Mouse (Mus musculus) forebrain, embryonic 15.5 days (tissue): ENCODE measurements around the gene Hykk. TPM values are rescaled to one million over a fixed set of nuclear protein-coding genes. Genes with fewer than 3 reads are reported as not detected.

Experiments
- ATAC-seq: fragments of 200-750 bp; cut with Nextera tagmentation; replicated peaks from 2 replicates; pipeline ENCODE4 v1.8.0; 2017; ENCODE audit warnings: mild to moderate bottlenecking, moderate TSS enrichment, moderate library complexity
- H3K27ac ChIP-seq: fragments of 300-500 bp; sonication (generic); replicated peaks from 2 replicates; pipeline ENCODE4 v1.5.1; 2015; ENCODE audit warnings: mild to moderate bottlenecking, inconsistent platforms
- H3K27me3 ChIP-seq: fragments of 300-500 bp; sonication (generic); 2 replicates; pipeline ENCODE4 v1.6.1; 2015; ENCODE audit warnings: inconsistent platforms
- H3K36me3 ChIP-seq: fragments of 300-500 bp; sonication (generic); 2 replicates; pipeline ENCODE4 v1.6.1; 2015; ENCODE audit warnings: mild to moderate bottlenecking, inconsistent platforms
- H3K4me1 ChIP-seq: fragments of 300-500 bp; sonication (generic); 2 replicates; pipeline ENCODE4 v1.6.1; 2015; ENCODE audit warnings: inconsistent platforms
- H3K4me2 ChIP-seq: fragments of 300-500 bp; sonication (generic); replicated peaks from 2 replicates; pipeline ENCODE4 v1.6.1; 2015; ENCODE audit warnings: mild to moderate bottlenecking, inconsistent platforms
- H3K4me3 ChIP-seq: fragments of 300-500 bp; sonication (generic); 2 replicates; pipeline ENCODE4 v1.5.1; 2015; ENCODE audit warnings: mild to moderate bottlenecking, inconsistent platforms
- H3K9ac ChIP-seq: fragments of 300-500 bp; sonication (generic); replicated peaks from 2 replicates; pipeline ENCODE4 v1.6.1; 2015; ENCODE audit warnings: mild to moderate bottlenecking, inconsistent platforms
- H3K9me3 ChIP-seq: fragments of 300-500 bp; sonication (generic); 2 replicates; pipeline ENCODE4 v1.6.1; 2016; ENCODE audit warnings: inconsistent platforms
- WGBS: fragments of 180-500 bp; shearing (Covaris S2); methylation state at CpG from one replicate; pipeline ENCODE4 v1.1.7; 2015; ENCODE audit warnings: mixed read lengths; 5-methylcytosine and 5-hydroxymethylcytosine counted together
- polyA plus RNA-seq: library from polyadenylated mRNA; unstranded; fragments of >200 nt; fragmentation: Nextera tagmentation; extraction: Ambion mirVana; gene quantifications from 2 replicates; pipeline ENCODE4 v1.2.1, GENCODE M21; 2015

Gene Hykk
- polyA plus RNA-seq, 1 experiment from 2014 or later = 1.6 TPM

DNA sequence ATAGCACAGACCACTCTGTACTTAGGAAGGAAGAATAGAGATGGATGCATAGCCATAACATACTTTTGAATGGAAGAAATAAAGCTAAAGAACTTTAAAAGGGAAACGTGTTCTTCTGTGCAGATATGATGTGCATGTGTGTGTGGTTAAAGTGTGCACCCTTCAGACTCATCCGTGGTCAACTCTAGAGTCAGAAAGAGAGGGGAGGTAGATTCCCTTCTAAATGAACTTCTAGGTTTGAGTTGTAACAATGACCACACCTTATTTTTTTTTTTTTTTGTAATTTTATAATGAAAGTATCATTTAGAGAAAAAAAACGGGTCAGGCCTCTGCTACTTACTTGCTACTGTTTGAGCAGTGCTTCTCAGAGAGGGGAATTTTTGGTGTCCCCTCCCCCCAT, 73.3 kb downstream of the Hykk start:
- 82% methylated on average over 3 of the region's 3 CpGs for WGBS
- Histone ChIP-seq H3K4me2 (no peak overlapping the region), H3K36me3 (no peaks in the 10 kb centered on the region), H3K27ac (no peak overlapping the region), H3K9me3 (no peaks in the 10 kb centered on the region), H3K4me3 (no peak overlapping the region), H3K9ac (no peak overlapping the region), H3K27me3 (no peaks in the 10 kb centered on the region), H3K4me1 (no peaks in the 10 kb centered on the region)
- ATAC-seq = no peak

DNA sequence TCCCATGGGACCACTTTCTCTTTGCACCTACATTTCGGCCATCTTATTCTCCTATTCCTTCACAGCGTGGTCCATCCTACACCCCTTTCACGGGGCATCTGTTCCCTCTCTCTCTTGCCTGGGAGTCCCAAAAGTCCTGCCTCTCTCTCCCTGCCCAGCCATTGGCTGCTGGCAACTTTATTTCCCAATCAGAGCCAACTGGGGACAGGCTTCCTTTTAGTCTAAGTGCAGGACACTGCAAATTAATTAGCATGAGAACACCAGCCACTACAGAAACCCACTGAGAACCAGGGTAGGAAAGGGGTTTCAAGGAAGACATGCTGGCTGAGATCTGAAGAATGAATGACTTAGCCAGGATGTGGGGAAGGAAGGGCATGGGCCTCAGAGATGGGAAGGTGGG, 77.3 kb downstream of the Hykk start:
- 36% methylated on average over 3 of the region's 3 CpGs for WGBS
- no peak for ATAC-seq
- Histone ChIP-seq H3K36me3 (no peaks in the 10 kb centered on the region), H3K4me1 (no peaks in the 10 kb centered on the region), H3K4me2 (no peak overlapping the region), H3K27ac (no peak overlapping the region), H3K27me3 (no peaks in the 10 kb centered on the region), H3K4me3 (no peak overlapping the region), H3K9ac (no peak overlapping the region), H3K9me3 (no peaks in the 10 kb centered on the region)

DNA sequence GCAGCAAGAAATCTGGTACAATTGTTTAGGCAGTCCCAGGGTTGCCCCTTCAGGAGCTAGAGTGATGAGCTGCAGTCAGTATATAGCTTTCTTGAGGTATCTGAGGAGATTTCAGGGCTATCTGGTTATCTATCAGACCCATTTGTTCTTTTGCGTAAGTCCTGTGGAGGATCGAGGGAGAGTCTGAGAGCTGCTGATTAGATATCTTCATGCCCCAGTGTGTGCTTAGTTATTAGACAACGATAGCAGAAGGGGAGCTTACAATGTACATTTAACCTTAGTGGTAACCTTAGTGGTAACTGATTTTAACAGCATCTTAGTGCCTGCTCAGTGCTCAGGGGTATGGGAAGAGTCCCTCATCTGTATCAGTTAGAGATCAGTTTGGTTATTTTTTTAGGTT, 78.6 kb downstream of the Hykk start:
- H3K36me3 ChIP-seq = no peaks in the 10 kb centered on the region
- H3K4me1 ChIP-seq = no peaks in the 10 kb centered on the region
- H3K9ac ChIP-seq = no peak overlapping the region
- H3K4me3 ChIP-seq = no peak overlapping the region
- H3K27ac ChIP-seq = no peak overlapping the region
- WGBS = 92% methylated on average over 3 of the region's 3 CpGs
- H3K4me2 ChIP-seq = no peak overlapping the region
- ATAC-seq = no peak
- H3K9me3 ChIP-seq = no peaks in the 10 kb centered on the region
- H3K27me3 ChIP-seq = no peaks in the 10 kb centered on the region

Other genes with a start within 250 kb of the Hykk start
- gene Dnaja4, start 218.4 kb upstream of the Hykk start, polyA plus RNA-seq = 5.0 and 6.5 TPM in 2 replicates
- gene Wdr61, start 182.8 kb upstream of the Hykk start, polyA plus RNA-seq = 121 and 123 TPM in 2 replicates
- gene Crabp1, start 152.5 kb upstream of the Hykk start, polyA plus RNA-seq = 47.3 and 53.2 TPM in 2 replicates
- gene Ireb2, start 53.5 kb upstream of the Hykk start, polyA plus RNA-seq = 48.6 and 51.2 TPM in 2 replicates
- 278 and 286 TPM in 2 replicates for gene Psma4, start 33.5 kb downstream of the Hykk start, polyA plus RNA-seq
- 1.0 and 1.5 TPM in 2 replicates for gene AY074887, start 33.7 kb downstream of the Hykk start, polyA plus RNA-seq
- gene Chrna5, start 63.6 kb downstream of the Hykk start, polyA plus RNA-seq = 1.0 and 1.5 TPM in 2 replicates
- 3.7 and 3.8 TPM in 2 replicates for gene Chrna3, start 109.3 kb downstream of the Hykk start, polyA plus RNA-seq
- gene Chrnb4, start 131.5 kb downstream of the Hykk start, polyA plus RNA-seq = 0.23 and 0.51 TPM in 2 replicates
- 34.8 and 38.2 TPM in 2 replicates for gene Ube2q2, start 231.6 kb downstream of the Hykk start, polyA plus RNA-seq